Mouse (Mus musculus): ENCODE measurements at regions not wholly inside any gene's neighbourhood (a gene's known extent, or its start where the extent isn't known, plus 50 kb on each side); places are given as distances from the start of the nearest gene placed in this dataset.

GRCm38 (mm10) chr1:107946204-107946939, 356.6 kb downstream of the Serpinb8 start:
- Histone ChIP-seq H3K4me1 (ENCODE audit: control insufficient read depth, insufficient read depth, low read length) (no peaks in the 10 kb centered on the region), H3K9ac (replicated peaks; ENCODE audit: low read depth, low read length) (no peak overlapping the region), H3K36me3 (ENCODE audit: control insufficient read depth, insufficient read depth, low read length) (no peaks in the 10 kb centered on the region), H3K9me3 (ENCODE audit: control insufficient read depth, low read length) (no peaks in the 10 kb centered on the region), H3K4me2 (ENCODE audit: low read depth, low read length) (no peak overlapping the region), H3K27ac (ENCODE audit: low read depth, low read length) (no peak overlapping the region), H3K4me3 (ENCODE audit: low read depth, low read length) (no peak overlapping the region), H3K27me3 (ENCODE audit: control insufficient read depth, insufficient read depth, low read length) (no peaks in the 10 kb centered on the region)
- 64% methylated on average over 1 of the region's 1 CpGs for WGBS
- ATAC-seq (ENCODE audit: low read depth) = no peak

GRCm38 (mm10) chr1:107950396-107950795, 360.6 kb downstream of the Serpinb8 start:
- Histone ChIP-seq H3K4me2 (ENCODE audit: low read depth, low read length) (no peak overlapping the region), H3K27me3 (ENCODE audit: control insufficient read depth, insufficient read depth, low read length) (no peaks in the 10 kb centered on the region), H3K4me3 (ENCODE audit: low read depth, low read length) (no peak overlapping the region), H3K36me3 (ENCODE audit: control insufficient read depth, insufficient read depth, low read length) (no peaks in the 10 kb centered on the region), H3K4me1 (ENCODE audit: control insufficient read depth, insufficient read depth, low read length) (no peaks in the 10 kb centered on the region), H3K9ac (replicated peaks; ENCODE audit: low read depth, low read length) (no peak overlapping the region), H3K9me3 (ENCODE audit: control insufficient read depth, low read length) (no peaks in the 10 kb centered on the region), H3K27ac (ENCODE audit: low read depth, low read length) (no peak overlapping the region)
- WGBS = 62% methylated on average over 2 of the region's 2 CpGs
- ATAC-seq (ENCODE audit: low read depth) = no peak

- no peaks in the 10 kb centered on the region for H3K4me1 ChIP-seq (ENCODE audit: control insufficient read depth, insufficient read depth, low read length)
- no peak for ATAC-seq (ENCODE audit: low read depth)
- H3K36me3 ChIP-seq (ENCODE audit: control insufficient read depth, insufficient read depth, low read length) = no peaks in the 10 kb centered on the region
- no peaks in the 10 kb centered on the region for H3K27me3 ChIP-seq (ENCODE audit: control insufficient read depth, insufficient read depth, low read length)
- no peaks in the 10 kb centered on the region for H3K9me3 ChIP-seq (ENCODE audit: control insufficient read depth, low read length)
- no peak overlapping the region for H3K9ac ChIP-seq (replicated peaks; ENCODE audit: low read depth, low read length)
- H3K4me2 ChIP-seq (ENCODE audit: low read depth, low read length) = no peak overlapping the region
- no peak overlapping the region for H3K27ac ChIP-seq (ENCODE audit: low read depth, low read length)
- H3K4me3 ChIP-seq (ENCODE audit: low read depth, low read length) = no peak overlapping the region
Observed at GRCm38 (mm10) chr1:107961009-107961408, 371.2 kb downstream of the Serpinb8 start.

GRCm38 (mm10) chr1:107975626-107976335, 386.0 kb downstream of the Serpinb8 start:
- no peaks in the 10 kb centered on the region for H3K27me3 ChIP-seq (ENCODE audit: control insufficient read depth, insufficient read depth, low read length)
- no peak for ATAC-seq (ENCODE audit: low read depth)
- no peak overlapping the region for H3K9ac ChIP-seq (replicated peaks; ENCODE audit: low read depth, low read length)
- no peaks in the 10 kb centered on the region for H3K4me1 ChIP-seq (ENCODE audit: control insufficient read depth, insufficient read depth, low read length)
- H3K27ac ChIP-seq (ENCODE audit: low read depth, low read length) = no peak overlapping the region
- H3K9me3 ChIP-seq (ENCODE audit: control insufficient read depth, low read length) = no peaks in the 10 kb centered on the region
- 45% methylated on average over 8 of the region's 8 CpGs for WGBS
- no peak overlapping the region for H3K4me3 ChIP-seq (ENCODE audit: low read depth, low read length)
- H3K4me2 ChIP-seq (ENCODE audit: low read depth, low read length) = no peak overlapping the region
- H3K36me3 ChIP-seq (ENCODE audit: control insufficient read depth, insufficient read depth, low read length) = no peaks in the 10 kb centered on the region

GRCm38 (mm10) chr1:107977686-107978085, 387.9 kb downstream of the Serpinb8 start:
- Histone ChIP-seq H3K27me3 (ENCODE audit: control insufficient read depth, insufficient read depth, low read length) (no peaks in the 10 kb centered on the region), H3K27ac (ENCODE audit: low read depth, low read length) (no peak overlapping the region), H3K4me2 (ENCODE audit: low read depth, low read length) (no peak overlapping the region), H3K9ac (replicated peaks; ENCODE audit: low read depth, low read length) (no peak overlapping the region), H3K4me1 (ENCODE audit: control insufficient read depth, insufficient read depth, low read length) (no peaks in the 10 kb centered on the region), H3K36me3 (ENCODE audit: control insufficient read depth, insufficient read depth, low read length) (no peaks in the 10 kb centered on the region), H3K9me3 (ENCODE audit: control insufficient read depth, low read length) (no peaks in the 10 kb centered on the region), H3K4me3 (ENCODE audit: low read depth, low read length) (no peak overlapping the region)
- ATAC-seq (ENCODE audit: low read depth) = no peak
- WGBS = 54% methylated on average over 2 of the region's 2 CpGs

GRCm38 (mm10) chr1:107978411-107978810, 388.6 kb downstream of the Serpinb8 start:
- Histone ChIP-seq H3K27ac (ENCODE audit: low read depth, low read length) (no peak overlapping the region), H3K27me3 (ENCODE audit: control insufficient read depth, insufficient read depth, low read length) (no peaks in the 10 kb centered on the region), H3K4me2 (ENCODE audit: low read depth, low read length) (no peak overlapping the region), H3K4me1 (ENCODE audit: control insufficient read depth, insufficient read depth, low read length) (no peaks in the 10 kb centered on the region), H3K4me3 (ENCODE audit: low read depth, low read length) (no peak overlapping the region), H3K9ac (replicated peaks; ENCODE audit: low read depth, low read length) (no peak overlapping the region), H3K9me3 (ENCODE audit: control insufficient read depth, low read length) (no peaks in the 10 kb centered on the region), H3K36me3 (ENCODE audit: control insufficient read depth, insufficient read depth, low read length) (no peaks in the 10 kb centered on the region)
- no peak for ATAC-seq (ENCODE audit: low read depth)
- 25% methylated on average over 5 of the region's 5 CpGs for WGBS

- Histone ChIP-seq H3K36me3 (ENCODE audit: control insufficient read depth, insufficient read depth, low read length) (no peaks in the 10 kb centered on the region), H3K27me3 (ENCODE audit: control insufficient read depth, insufficient read depth, low read length) (no peaks in the 10 kb centered on the region), H3K4me3 (ENCODE audit: low read depth, low read length) (no peak overlapping the region), H3K9ac (replicated peaks; ENCODE audit: low read depth, low read length) (no peak overlapping the region), H3K9me3 (ENCODE audit: control insufficient read depth, low read length) (no peaks in the 10 kb centered on the region), H3K27ac (ENCODE audit: low read depth, low read length) (no peak overlapping the region), H3K4me1 (ENCODE audit: control insufficient read depth, insufficient read depth, low read length) (no peaks in the 10 kb centered on the region), H3K4me2 (ENCODE audit: low read depth, low read length) (no peak overlapping the region)
- ATAC-seq (ENCODE audit: low read depth) = no peak
- WGBS = 87% methylated on average over 2 of the region's 2 CpGs
Observed at GRCm38 (mm10) chr1:107985646-107986045, 395.8 kb downstream of the Serpinb8 start.

GRCm38 (mm10) chr1:107988076-107988475, 398.3 kb downstream of the Serpinb8 start:
- Histone ChIP-seq H3K4me1 (ENCODE audit: control insufficient read depth, insufficient read depth, low read length) (no peaks in the 10 kb centered on the region), H3K4me3 (ENCODE audit: low read depth, low read length) (no peak overlapping the region), H3K27ac (ENCODE audit: low read depth, low read length) (no peak overlapping the region), H3K4me2 (ENCODE audit: low read depth, low read length) (no peak overlapping the region), H3K36me3 (ENCODE audit: control insufficient read depth, insufficient read depth, low read length) (no peaks in the 10 kb centered on the region), H3K27me3 (ENCODE audit: control insufficient read depth, insufficient read depth, low read length) (no peaks in the 10 kb centered on the region), H3K9ac (replicated peaks; ENCODE audit: low read depth, low read length) (no peak overlapping the region), H3K9me3 (ENCODE audit: control insufficient read depth, low read length) (no peaks in the 10 kb centered on the region)
- 71% methylated on average over 4 of the region's 4 CpGs for WGBS
- ATAC-seq (ENCODE audit: low read depth) = no peak

GRCm38 (mm10) chr1:107993013-107993412, 403.2 kb downstream of the Serpinb8 start:
- H3K4me3 ChIP-seq (ENCODE audit: low read depth, low read length) = no peak overlapping the region
- H3K27ac ChIP-seq (ENCODE audit: low read depth, low read length) = no peak overlapping the region
- WGBS = 90% methylated on average over 4 of the region's 4 CpGs
- H3K4me1 ChIP-seq (ENCODE audit: control insufficient read depth, insufficient read depth, low read length) = no peaks in the 10 kb centered on the region
- ATAC-seq (ENCODE audit: low read depth) = no peak
- no peak overlapping the region for H3K9ac ChIP-seq (replicated peaks; ENCODE audit: low read depth, low read length)
- H3K9me3 ChIP-seq (ENCODE audit: control insufficient read depth, low read length) = no peaks in the 10 kb centered on the region
- no peaks in the 10 kb centered on the region for H3K27me3 ChIP-seq (ENCODE audit: control insufficient read depth, insufficient read depth, low read length)
- no peak overlapping the region for H3K4me2 ChIP-seq (ENCODE audit: low read depth, low read length)
- no peaks in the 10 kb centered on the region for H3K36me3 ChIP-seq (ENCODE audit: control insufficient read depth, insufficient read depth, low read length)

Measured in neural tube, embryonic 14.5 days (tissue).